ENCODE assay signal across 8 mouse cellular contexts in genomic region chr2:18195691-18196396, GRCm38 (mm10).
DNase-seq lines count a peak whose midpoint lies in the region; ATAC-seq and TF ChIP-seq lines count a peak whose summit lies in the region.

No protein-coding gene starts in this region.

- H3K4me1 ChIP-seq in hindbrain, postnatal 0 days (ENCODE audit: insufficient read depth, low read length): no peaks in the 10 kb centered on the region
- no peaks in the 10 kb centered on the region for H3K4me1 ChIP-seq in hindbrain, embryonic 10.5 days (replicated peaks)

- TF ChIP-seq POLR2A in myocyte (IDR thresholded peaks at IDR 0.05; ENCODE audit: insufficient read length, low read depth): no peak

- no peak overlapping the region for H3K4me2 ChIP-seq in hindbrain, postnatal 0 days (ENCODE audit: low read depth, low read length)
- H3K4me2 ChIP-seq in myocyte (ENCODE audit: low read depth): no peak overlapping the region

- no peak for ATAC-seq in hindbrain, postnatal 0 days
- no peak for ATAC-seq in activated CD4-positive, CD25-positive, alpha-beta regulatory T cell, adult 4 months

- no peaks in the 10 kb centered on the region for H3K27me3 ChIP-seq in hindbrain, postnatal 0 days (ENCODE audit: insufficient read depth, low read length)
- H3K27me3 ChIP-seq in hindbrain, embryonic 10.5 days (ENCODE audit: insufficient read depth, poor library complexity, severe bottlenecking): no peaks in the 10 kb centered on the region
- H3K27me3 ChIP-seq in myocyte (ENCODE audit: control insufficient read depth, insufficient read depth, insufficient read length): no peaks in the 10 kb centered on the region

- no peak overlapping the region for H3K9ac ChIP-seq in hindbrain, postnatal 0 days (replicated peaks; ENCODE audit: low read length)

- H3ac ChIP-seq in myocyte (ENCODE audit: control insufficient read depth, insufficient read length): no peak overlapping the region

- H3K27ac ChIP-seq in hindbrain, postnatal 0 days: no peak overlapping the region
- no peak overlapping the region for H3K27ac ChIP-seq in hindbrain, embryonic 10.5 days

- peak; percentile 57 for DNase-seq in hindbrain, postnatal 0 days (ENCODE audit: low spot score)
- no peak for DNase-seq in hindbrain, embryonic 10.5 days (ENCODE audit: low spot score)
- peak; percentile 79 for DNase-seq in adrenal gland, postnatal 10 days
- DNase-seq in kidney, adult 9 months: peak; percentile 77
- no peak for DNase-seq in frontal cortex, postnatal 36 days (ENCODE audit: low spot score in 2 of 2)
- no peak for DNase-seq in layer of hippocampus, adult 9-11 months

- H3K36me3 ChIP-seq in hindbrain, postnatal 0 days (ENCODE audit: insufficient read depth, low read length): peaks cover 3% of the 10 kb centered on the region; the same call in 1 of the 2 replicates
- peaks cover 76% of the 10 kb centered on the region for H3K36me3 ChIP-seq in hindbrain, embryonic 10.5 days
- peaks cover 32% of the 10 kb centered on the region for H3K36me3 ChIP-seq in myocyte (ENCODE audit: control insufficient read depth, insufficient read depth)

- no peaks in the 10 kb centered on the region for H3K79me2 ChIP-seq in myocyte (ENCODE audit: control insufficient read depth, insufficient read depth)

- 46% methylated on average over 3 of the region's 3 CpGs for WGBS in hindbrain, postnatal 0 days
- 94% methylated on average over 3 of the region's 3 CpGs for WGBS in hindbrain, embryonic 10.5 days

- H3K4me3 ChIP-seq in hindbrain, postnatal 0 days (ENCODE audit: low read length): no peak overlapping the region
- H3K4me3 ChIP-seq in hindbrain, embryonic 10.5 days: no peak overlapping the region
- H3K4me3 ChIP-seq in myocyte: no peak overlapping the region

- TF ChIP-seq CTCF in hindbrain, postnatal 0 days (IDR thresholded peaks at IDR 0.05; ENCODE audit: low read depth): no peak

- H3K9me3 ChIP-seq in hindbrain, postnatal 0 days (ENCODE audit: low read length): no peaks in the 10 kb centered on the region
- H3K9me3 ChIP-seq in hindbrain, embryonic 10.5 days: no peaks in the 10 kb centered on the region

TF ChIP-seq in myocyte, 11 proteins besides CTCF, POLR2A, EP300 and RAD21:
- TF ChIP-seq TCF3 (IDR thresholded peaks at IDR 0.05; ENCODE audit: insufficient read length, low read depth) (no peak), CEBPB (IDR thresholded peaks at IDR 0.05; ENCODE audit: insufficient read depth, poor library complexity, severe bottlenecking) (peak; percentile 88)

Comparison
In these comparisons a context has a peak if more than half of its experiments do, and no peak if none do; other contexts are left out.
1. DNase-seq: peak in hindbrain, postnatal 0 days (single experiment), adrenal gland, postnatal 10 days (single experiment) and kidney, adult 9 months (single experiment); none in hindbrain, embryonic 10.5 days (single experiment), frontal cortex, postnatal 36 days (0 of 2) and layer of hippocampus, adult 9-11 months (single experiment).